ENCODE assay signal across 17 mouse cellular contexts in the genomic region with DNA sequence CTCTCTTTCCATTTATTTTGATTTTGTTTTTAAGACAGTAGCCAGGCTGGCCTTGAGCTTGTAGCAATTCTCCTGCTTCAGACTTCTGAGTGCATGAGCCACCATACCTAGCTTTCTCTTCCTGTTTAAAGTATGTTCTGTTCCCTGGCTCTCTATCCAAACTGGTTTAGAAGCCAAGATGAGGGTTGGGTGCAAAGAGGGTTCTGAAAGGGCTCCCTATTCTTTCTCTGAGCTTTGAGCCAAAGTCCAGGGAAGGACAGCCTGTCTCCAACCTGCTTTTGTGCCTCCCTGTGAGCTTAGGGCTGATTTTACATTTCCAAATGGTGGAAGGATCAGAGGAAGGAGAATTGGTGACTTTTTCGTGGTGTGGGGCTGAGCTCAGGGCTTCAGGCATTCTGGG. TPM values are rescaled to one million over a fixed set of nuclear protein-coding genes. Genes with fewer than 3 reads are reported as not detected.
DNase-seq lines count a peak whose midpoint lies in the region; ATAC-seq and TF ChIP-seq lines count a peak whose summit lies in the region.
"Had no signal": no experiment of that assay in that cellular context is flagged by ENCODE, and none has a peak within 500 bp of the region (broad histone marks: within the 10 kb centered on the region; RNA-seq: fewer than 3 reads in every experiment).

No protein-coding gene starts in this region.

- TF ChIP-seq POLR2A in liver, adult 2 months (IDR thresholded peaks at IDR 0.05; ENCODE audit: extremely low read depth, insufficient read depth, low read length): no peak

- DNase-seq in forebrain, embryonic 11.5 days (ENCODE audit: low spot score): no peak
- DNase-seq in liver, adult 2 months (ENCODE audit: extremely low read depth, low read depth, low spot score): peak; percentile 61
- no peak for DNase-seq in liver
- no peak for DNase-seq in hindbrain, embryonic 14.5 days (ENCODE audit: low spot score)
- DNase-seq in midbrain, postnatal 0 days (ENCODE audit: low spot score): peak; percentile 27
- DNase-seq in adrenal gland, adult 2 months: no peak
- DNase-seq in urinary bladder, postnatal 4 days (ENCODE audit: low spot score in 2 of 2): no peak
- DNase-seq: gastrocnemius, postnatal 14 days; heart, adult 2 months; kidney, adult 2 months; thymus, postnatal 25 days had no signal

- H3K79me2 ChIP-seq in liver, adult 2 months (ENCODE audit: control insufficient read depth, insufficient read depth, low read length): peaks cover 28% of the 10 kb centered on the region; the same call in 1 of the 2 replicates

- ATAC-seq in forebrain, embryonic 11.5 days (replicated peaks; ENCODE audit: low FRiP score): no peak
- no peak for ATAC-seq in forebrain, embryonic 16.5 days
- no peak for ATAC-seq in hindbrain, embryonic 14.5 days (ENCODE audit: low FRiP score)
- ATAC-seq in midbrain, postnatal 0 days (ENCODE audit: low FRiP score): no peak
- ATAC-seq: CD4-positive, CD25-positive, alpha-beta regulatory T cell, adult 4 months; liver, embryonic 12.5 days had no signal

- H3K9ac ChIP-seq in forebrain, embryonic 11.5 days (ENCODE audit: low read length): 0 out of 2 replicates have a peak overlapping the region, but pooled peaks have one; percentile 16
- H3K9ac ChIP-seq in forebrain, embryonic 16.5 days (replicated peaks; ENCODE audit: low read depth, low read length): no peak overlapping the region
- no peak overlapping the region for H3K9ac ChIP-seq in liver, adult 2 months (ENCODE audit: low read depth, low read length)
- H3K9ac ChIP-seq in hindbrain, embryonic 14.5 days: no peak overlapping the region
- no peak overlapping the region for H3K9ac ChIP-seq in midbrain, postnatal 0 days (replicated peaks; ENCODE audit: low read length, poor library complexity, severe bottlenecking)
- H3K9ac ChIP-seq: liver, embryonic 12.5 days; lung, embryonic 14.5 days had no signal

- no peaks in the 10 kb centered on the region for H3K9me3 ChIP-seq in forebrain, embryonic 11.5 days (ENCODE audit: control insufficient read depth, low read length)
- no peaks in the 10 kb centered on the region for H3K9me3 ChIP-seq in forebrain, embryonic 16.5 days (ENCODE audit: control insufficient read depth, low read length)
- no peaks in the 10 kb centered on the region for H3K9me3 ChIP-seq in hindbrain, embryonic 14.5 days (ENCODE audit: control insufficient read depth, low read length)
- no peaks in the 10 kb centered on the region for H3K9me3 ChIP-seq in midbrain, postnatal 0 days (ENCODE audit: low read length)
- H3K9me3 ChIP-seq: liver, embryonic 12.5 days; megakaryocyte, embryonic 14.5 days had no signal

- no peak overlapping the region for H3K27ac ChIP-seq in forebrain, embryonic 11.5 days (ENCODE audit: low read depth, low read length)
- H3K27ac ChIP-seq in forebrain, embryonic 16.5 days (ENCODE audit: low read length): no peak overlapping the region
- H3K27ac ChIP-seq in liver, adult 2 months (replicated peaks; ENCODE audit: insufficient read depth, low read depth, low read length): peak overlapping the region; percentile 94; the same call in 1 of the 2 replicates
- no peak overlapping the region for H3K27ac ChIP-seq in hindbrain, embryonic 14.5 days
- 0 out of 2 replicates have a peak overlapping the region, but pooled peaks have one; percentile 6 for H3K27ac ChIP-seq in midbrain, postnatal 0 days (ENCODE audit: low read depth, low read length)
- H3K27ac ChIP-seq: heart, adult 2 months; liver, embryonic 12.5 days had no signal

- 74% methylated on average over 1 of the region's 1 CpGs for WGBS in forebrain, embryonic 11.5 days
- 70% methylated on average over 1 of the region's 1 CpGs for WGBS in forebrain, embryonic 16.5 days
- WGBS in liver, adult 2 months: 74% methylated on average over 1 of the region's 1 CpGs
- WGBS in hindbrain, embryonic 14.5 days: 80% methylated on average over 1 of the region's 1 CpGs
- WGBS in midbrain, postnatal 0 days: 77% methylated on average over 1 of the region's 1 CpGs

- peaks cover 13% of the 10 kb centered on the region; the same call in 1 of the 2 replicates for H3K4me1 ChIP-seq in forebrain, embryonic 11.5 days (replicated peaks; ENCODE audit: control insufficient read depth, insufficient read depth, low read length)
- peaks cover 36% of the 10 kb centered on the region for H3K4me1 ChIP-seq in forebrain, embryonic 16.5 days (replicated peaks; ENCODE audit: control insufficient read depth, insufficient read depth, low read length)
- H3K4me1 ChIP-seq in liver, adult 2 months (ENCODE audit: control insufficient read depth, insufficient read depth, low read length): peaks cover 34% of the 10 kb centered on the region
- H3K4me1 ChIP-seq in hindbrain, embryonic 14.5 days (replicated peaks; ENCODE audit: control insufficient read depth, insufficient read depth, low read length): peaks cover 15% of the 10 kb centered on the region
- H3K4me1 ChIP-seq in midbrain, postnatal 0 days (ENCODE audit: insufficient read depth, low read length): no peaks in the 10 kb centered on the region; the same call in 1 of the 2 replicates

- no peak overlapping the region for H3K4me3 ChIP-seq in forebrain, embryonic 11.5 days (ENCODE audit: low read depth, low read length)
- no peak overlapping the region for H3K4me3 ChIP-seq in forebrain, embryonic 16.5 days (replicated peaks; ENCODE audit: low read length)
- no peak overlapping the region for H3K4me3 ChIP-seq in liver, adult 2 months (ENCODE audit: insufficient read depth, low read depth, low read length)
- H3K4me3 ChIP-seq in hindbrain, embryonic 14.5 days (replicated peaks; ENCODE audit: low read length): no peak overlapping the region
- no peak overlapping the region for H3K4me3 ChIP-seq in midbrain, postnatal 0 days (ENCODE audit: low read depth, low read length)
- H3K4me3 ChIP-seq: heart, adult 2 months; liver, embryonic 12.5 days; megakaryocyte, embryonic 14.5 days had no signal

- TF ChIP-seq CTCF in liver, adult 2 months (IDR thresholded peaks at IDR 0.05; ENCODE audit: low read depth, low read length): no peak
- TF ChIP-seq CTCF in midbrain, postnatal 0 days (IDR thresholded peaks at IDR 0.05): no peak

- H3K4me2 ChIP-seq in forebrain, embryonic 11.5 days (ENCODE audit: low read depth, low read length, severe bottlenecking): no peak overlapping the region; the same call in 1 of the 2 replicates
- no peak overlapping the region for H3K4me2 ChIP-seq in forebrain, embryonic 16.5 days (ENCODE audit: low read length)
- H3K4me2 ChIP-seq in hindbrain, embryonic 14.5 days (replicated peaks): peak overlapping the region; percentile 98
- no peak overlapping the region for H3K4me2 ChIP-seq in midbrain, postnatal 0 days (ENCODE audit: low read depth, low read length, poor library complexity, severe bottlenecking)
- H3K4me2 ChIP-seq: liver, embryonic 12.5 days had no signal

- peaks cover 4% of the 10 kb centered on the region; the same call in 1 of the 2 replicates for H3K36me3 ChIP-seq in forebrain, embryonic 11.5 days (ENCODE audit: control insufficient read depth, insufficient read depth, low read length)
- H3K36me3 ChIP-seq in forebrain, embryonic 16.5 days (ENCODE audit: control insufficient read depth, insufficient read depth): no peaks in the 10 kb centered on the region
- H3K36me3 ChIP-seq in liver, adult 2 months (ENCODE audit: control insufficient read depth, insufficient read depth, low read length): peaks cover 2% of the 10 kb centered on the region; the same call in 1 of the 2 replicates
- H3K36me3 ChIP-seq in hindbrain, embryonic 14.5 days (replicated peaks; ENCODE audit: control insufficient read depth, insufficient read depth): peaks cover 16% of the 10 kb centered on the region
- no peaks in the 10 kb centered on the region; the same call in 1 of the 2 replicates for H3K36me3 ChIP-seq in midbrain, postnatal 0 days (ENCODE audit: insufficient read depth, low read length)
- H3K36me3 ChIP-seq: G1E had no signal

- peaks cover 34% of the 10 kb centered on the region for H3K27me3 ChIP-seq in forebrain, embryonic 11.5 days (ENCODE audit: control insufficient read depth, insufficient read depth, low read length)
- no peaks in the 10 kb centered on the region for H3K27me3 ChIP-seq in forebrain, embryonic 16.5 days (replicated peaks; ENCODE audit: control insufficient read depth, insufficient read depth, low read length)
- H3K27me3 ChIP-seq in liver, adult 2 months (ENCODE audit: control insufficient read depth, insufficient read depth, low read length): no peaks in the 10 kb centered on the region
- peaks cover 10% of the 10 kb centered on the region for H3K27me3 ChIP-seq in hindbrain, embryonic 14.5 days (ENCODE audit: control insufficient read depth, insufficient read depth, low read length)
- peaks cover 29% of the 10 kb centered on the region for H3K27me3 ChIP-seq in midbrain, postnatal 0 days (ENCODE audit: insufficient read depth, low read length)

RNA-seq across cellular contexts. Expression of gene Fgfr3, which starts 5.4 kb away (rescaled TPM):
- polyA plus RNA-seq in forebrain, embryonic 11.5 days (2014; fragmentation: Nextera tagmentation; extraction: Ambion mirVana): 100 and 105 TPM in 2 replicates
- polyA plus RNA-seq in forebrain, embryonic 16.5 days (2015; fragmentation: Nextera tagmentation; extraction: Ambion mirVana): 29.9 and 33.0 TPM in 2 replicates
- total RNA-seq in liver, adult 2 months (2014; rRNA removed): 18.8 and 18.9 TPM in 2 replicates
- polyA plus RNA-seq in liver, adult 2 months (2012; rRNA removed): 47.7 and 57.0 TPM in 2 replicates
- polyA plus RNA-seq in hindbrain, embryonic 14.5 days (2014; fragmentation: Nextera tagmentation; extraction: Ambion mirVana): 46.5 and 47.2 TPM in 2 replicates
- 71.3 and 81.6 TPM in 2 replicates for total RNA-seq in midbrain, postnatal 0 days (2014; rRNA removed)
- 24.5 and 28.1 TPM in 2 replicates for polyA plus RNA-seq in midbrain, postnatal 0 days (2015; fragmentation: Nextera tagmentation; extraction: Ambion mirVana)
- total RNA-seq in adrenal gland, adult 2 months (2021): 1 to 10 TPM; 2.2 to 3.6 TPM
- 3.7 and 5.2 TPM in 2 replicates for polyA plus RNA-seq in adrenal gland, adult 2 months (2012; rRNA removed)
- polyA plus RNA-seq: CD4-positive, CD25-positive, alpha-beta regulatory T cell, adult 4 months had no signal

RNA-seq across cellular contexts. Expression of gene Letm1, which starts 55.7 kb away (rescaled TPM):
- polyA plus RNA-seq in forebrain, embryonic 11.5 days (2014; fragmentation: Nextera tagmentation; extraction: Ambion mirVana): 59.7 and 63.9 TPM in 2 replicates
- polyA plus RNA-seq in forebrain, embryonic 16.5 days (2015; fragmentation: Nextera tagmentation; extraction: Ambion mirVana): 66.9 and 68.1 TPM in 2 replicates
- total RNA-seq in liver, adult 2 months (2014; rRNA removed): 17.9 and 19.0 TPM in 2 replicates
- polyA plus RNA-seq in liver, adult 2 months (2012; rRNA removed): 48.5 and 66.4 TPM in 2 replicates
- 73.3 and 79.1 TPM in 2 replicates for polyA plus RNA-seq in hindbrain, embryonic 14.5 days (2014; fragmentation: Nextera tagmentation; extraction: Ambion mirVana)
- total RNA-seq in midbrain, postnatal 0 days (2014; rRNA removed): 44.1 and 61.7 TPM in 2 replicates
- 78.2 and 83.4 TPM in 2 replicates for polyA plus RNA-seq in midbrain, postnatal 0 days (2015; fragmentation: Nextera tagmentation; extraction: Ambion mirVana)
- 100 to 1,000 TPM; 125 to 156 TPM for total RNA-seq in adrenal gland, adult 2 months (2021)
- 116 and 149 TPM in 2 replicates for polyA plus RNA-seq in adrenal gland, adult 2 months (2012; rRNA removed)

Comparison
In these comparisons a context has a peak if more than half of its experiments do, and no peak if none do; other contexts are left out.
1. DNase-seq: peak in liver, adult 2 months (single experiment) and midbrain, postnatal 0 days (single experiment); none in forebrain, embryonic 11.5 days (single experiment), liver (single experiment), hindbrain, embryonic 14.5 days (single experiment), adrenal gland, adult 2 months (single experiment) and urinary bladder, postnatal 4 days (0 of 2).
2. H3K27ac ChIP-seq: peak in liver, adult 2 months (single experiment) and midbrain, postnatal 0 days (single experiment); none in forebrain, embryonic 11.5 days (single experiment), forebrain, embryonic 16.5 days (single experiment) and hindbrain, embryonic 14.5 days (single experiment).